Mouse (Mus musculus) olfactory bulb, adult 2 months (tissue): Measurements from ENCODE around the gene Xk.
"Not testable (repeated sequence)": the region's sequence is repeated elsewhere in the genome, so short reads cannot be mapped to it uniquely, and the experiment has no call there.

Experiments
- CTCF ChIP-seq: fragments of 200-500 bp; IDR thresholded peaks from 2 replicates; pipeline ENCODE4 v1.5.1; 2012; ENCODE audit warnings: low read depth, mild to moderate bottlenecking, low read length, moderate library complexity; ENCODE audit not compliant: insufficient read depth
- POLR2A ChIP-seq: fragments of 200-500 bp; IDR thresholded peaks from 2 replicates; pipeline ENCODE4 v1.6.1; 2012; ENCODE audit warnings: mild to moderate bottlenecking, low read depth, low read length, moderate library complexity; ENCODE audit not compliant: insufficient read depth

DNA sequence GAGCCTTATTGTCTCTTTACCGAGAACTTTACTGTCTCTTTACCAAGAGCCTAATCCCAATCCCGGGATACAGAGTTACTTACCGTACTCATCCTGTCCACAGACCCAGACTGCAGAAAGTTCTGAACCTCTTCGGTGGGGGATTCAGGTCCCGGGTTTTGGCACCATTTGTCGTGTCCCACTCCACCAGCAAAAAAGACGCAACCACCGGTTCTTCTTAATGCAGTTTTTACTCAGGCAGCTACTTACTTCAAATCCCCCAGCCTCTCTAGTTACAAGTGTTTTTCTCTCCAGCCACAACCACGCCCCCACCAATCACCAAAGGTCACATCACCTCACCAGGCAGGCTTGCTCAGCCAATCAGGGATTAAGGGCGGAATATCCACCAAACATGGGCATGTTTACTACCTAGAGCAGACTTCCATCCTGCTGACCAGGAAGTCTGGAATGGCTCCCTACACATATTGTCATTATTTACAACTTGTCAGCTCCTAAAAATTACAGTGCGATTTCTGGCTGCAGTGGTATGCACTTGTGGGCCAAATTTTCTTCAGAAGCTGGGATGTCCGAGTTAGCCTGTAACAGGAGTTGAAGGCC, 59.9 kb downstream of the Xk start:
- TF ChIP-seq POLR2A, CTCF: not testable (repeated sequence)
